Mouse (Mus musculus) myocyte (in vitro differentiated cells): ENCODE results near the gene Cd37. TPM values are rescaled to one million over a fixed set of nuclear protein-coding genes. Genes with fewer than 3 reads are reported as not detected.

Experiments used
- H3K27me3 ChIP-seq: one replicate; pipeline ENCODE4 v1.6.1; 2011; ENCODE audit not compliant: control insufficient read depth, insufficient read depth, insufficient read length
- H3K36me3 ChIP-seq: one replicate; pipeline ENCODE4 v1.6.1; 2011; ENCODE audit not compliant: control insufficient read depth, insufficient read depth
- H3K4me2 ChIP-seq: one replicate; pipeline ENCODE4 v1.6.1; 2011; ENCODE audit warnings: low read depth, control low read depth
- H3K4me3 ChIP-seq: one replicate; pipeline ENCODE4 v1.5.1; 2011; ENCODE audit warnings: mild to moderate bottlenecking, control low read depth, moderate library complexity
- H3K79me2 ChIP-seq: one replicate; pipeline ENCODE4 v1.6.1; 2011; ENCODE audit not compliant: control insufficient read depth, insufficient read depth
- H3ac ChIP-seq: one replicate; pipeline ENCODE4 v1.6.1; 2011; ENCODE audit not compliant: control insufficient read depth, insufficient read length
- CEBPB ChIP-seq: IDR thresholded peaks from 2 replicates; pipeline ENCODE4 v1.6.1; 2011; ENCODE audit warnings: mild to moderate bottlenecking, moderate library complexity; ENCODE audit not compliant: poor library complexity, insufficient read depth, severe bottlenecking
- E2F4 ChIP-seq: IDR thresholded peaks from one replicate; pipeline ENCODE4 v1.6.1; 2011; ENCODE audit warnings: mild to moderate bottlenecking, control low read depth, moderate library complexity; ENCODE audit not compliant: insufficient read depth
- MAX ChIP-seq: IDR thresholded peaks from one replicate; pipeline ENCODE4 v1.6.1; 2011; ENCODE audit warnings: low read depth, mild to moderate bottlenecking, control low read depth
- MYOD1 ChIP-seq, 3 experiments: IDR thresholded peaks; one replicate each; pipeline ENCODE4 v1.6.1; 2011; ENCODE audit warnings: control low read depth in 2 of 3, low read depth in 2 of 3, mild to moderate bottlenecking in 2 of 3, moderate library complexity in 1 of 3; ENCODE audit not compliant: insufficient read length in 2 of 3, control insufficient read depth in 1 of 3
- MYOG ChIP-seq, 3 experiments: IDR thresholded peaks; one replicate each; pipeline ENCODE4 v1.6.1; 2011; ENCODE audit warnings: control low read depth in 2 of 3, low read depth in 2 of 3, mild to moderate bottlenecking in 2 of 3; ENCODE audit not compliant: insufficient read length in 2 of 3, control insufficient read depth in 1 of 3, insufficient read depth in 1 of 3
- POLR2A ChIP-seq: IDR thresholded peaks from one replicate; pipeline ENCODE4 v1.6.1; 2011; ENCODE audit warnings: low read depth, mild to moderate bottlenecking, control low read depth, moderate library complexity; ENCODE audit not compliant: insufficient read length
- POLR2AphosphoS2 ChIP-seq: IDR thresholded peaks from one replicate; pipeline ENCODE4 v1.6.1; 2011; ENCODE audit warnings: low read depth, control low read depth; ENCODE audit not compliant: insufficient read length
- REST ChIP-seq: IDR thresholded peaks from one replicate; pipeline ENCODE4 v1.6.1; 2011; ENCODE audit warnings: mild to moderate bottlenecking, control low read depth, moderate library complexity; ENCODE audit not compliant: insufficient read depth, insufficient read length
- SRF ChIP-seq: IDR thresholded peaks from one replicate; pipeline ENCODE4 v1.6.1; 2011; ENCODE audit warnings: low read depth; ENCODE audit not compliant: control insufficient read depth, insufficient read length
- TCF12 ChIP-seq: IDR thresholded peaks from one replicate; pipeline ENCODE4 v1.6.1; 2011; ENCODE audit warnings: mild to moderate bottlenecking, control low read depth; ENCODE audit not compliant: poor library complexity, insufficient read depth, severe bottlenecking
- TCF3 ChIP-seq: IDR thresholded peaks from one replicate; pipeline ENCODE4 v1.6.1; 2011; ENCODE audit warnings: low read depth, control low read depth; ENCODE audit not compliant: insufficient read length
- USF1 ChIP-seq: IDR thresholded peaks from one replicate; pipeline ENCODE4 v1.6.1; 2011; ENCODE audit warnings: low read depth, mild to moderate bottlenecking, control low read depth, moderate library complexity
- polyA plus RNA-seq: library from polyadenylated mRNA; unstranded; fragments of >200 nt; fragmentation: generic; extraction: Trizol; gene quantifications from one replicate; pipeline ENCODE4 v1.2.1, GENCODE M21; 2012; ENCODE audit warnings: missing spikeins

Cd37 gene
- polyA plus RNA-seq, 1 experiment: 0.18 TPM

DNA sequence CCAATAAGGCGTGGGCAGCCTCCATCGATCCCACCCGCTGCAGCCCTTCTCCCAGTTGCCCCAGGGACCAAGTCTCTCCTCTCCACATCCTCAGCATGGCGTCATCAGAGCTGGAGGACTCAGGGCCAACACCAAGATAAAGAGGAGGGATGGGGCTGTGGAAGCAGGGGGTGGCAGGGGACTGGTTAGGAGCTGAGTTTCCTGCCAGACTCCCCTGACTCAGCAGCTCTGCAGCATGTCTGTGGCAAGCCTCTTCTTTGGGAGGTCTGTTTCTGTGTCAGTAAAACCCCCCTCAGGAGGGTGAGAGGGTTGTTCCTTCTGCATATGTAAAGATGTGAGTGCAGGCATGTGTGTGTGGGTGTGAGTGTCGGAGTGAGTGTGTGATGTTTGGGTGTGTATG is 41.9 kb downstream of the Cd37 start:
- no peak overlapping the region for H3ac ChIP-seq
- peaks cover 17% of the 10 kb centered on the region for H3K27me3 ChIP-seq
- TF ChIP-seq MYOG (IDR thresholded peaks at IDR 0.05; ENCODE audit: control insufficient read depth in 1 of 3, insufficient read depth in 1 of 3, insufficient read length in 2 of 3, low read depth in 2 of 3) (no peak), USF1 (no peak), MAX (no peak), SRF (no peak), CEBPB (no peak), E2F4 (no peak), POLR2AphosphoS2 (no peak), TCF12 (no peak), TCF3 (no peak), POLR2A (no peak), REST (no peak), MYOD1 (IDR thresholded peaks at IDR 0.05; ENCODE audit: control insufficient read depth in 1 of 3, insufficient read length in 2 of 3, low read depth in 2 of 3) (no peak)

DNA sequence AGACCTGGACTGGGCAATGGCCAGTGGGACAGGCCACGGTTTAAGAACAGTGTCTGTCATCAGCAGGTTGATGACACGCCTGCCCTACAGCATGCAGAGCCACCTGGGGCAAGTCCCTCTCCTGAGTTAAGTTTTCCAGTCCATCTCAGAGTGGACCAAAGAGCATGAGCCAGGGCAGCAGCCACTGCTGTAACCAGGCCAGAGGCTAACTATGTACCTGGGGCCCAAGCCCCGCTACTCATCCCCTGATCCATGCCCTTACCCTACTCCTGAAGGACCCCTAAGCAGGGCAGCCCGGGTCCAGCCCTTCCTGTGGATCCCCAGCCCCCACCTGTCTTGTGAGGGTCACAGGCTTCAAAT is 42.8 kb downstream of the Cd37 start:
- no peaks in the 10 kb centered on the region for H3K36me3 ChIP-seq
- H3ac ChIP-seq: no peak overlapping the region
- H3K27me3 ChIP-seq: peaks cover 17% of the 10 kb centered on the region
- no peaks in the 10 kb centered on the region for H3K79me2 ChIP-seq
- no peak overlapping the region for H3K4me2 ChIP-seq
- no peak for TF ChIP-seq TCF12
- no peak for TF ChIP-seq MAX
- TF ChIP-seq POLR2A: no peak
- no peak for TF ChIP-seq REST
- no peak for TF ChIP-seq MYOG (IDR thresholded peaks at IDR 0.05; ENCODE audit: control insufficient read depth in 1 of 3, insufficient read depth in 1 of 3, insufficient read length in 2 of 3, low read depth in 2 of 3)
- no peak for TF ChIP-seq E2F4
- TF ChIP-seq MYOD1 (IDR thresholded peaks at IDR 0.05; ENCODE audit: control insufficient read depth in 1 of 3, insufficient read length in 2 of 3, low read depth in 2 of 3): no peak
- TF ChIP-seq USF1: no peak
- no peak for TF ChIP-seq SRF
- TF ChIP-seq POLR2AphosphoS2: no peak
- no peak for TF ChIP-seq TCF3
- no peak for TF ChIP-seq CEBPB
- no peak overlapping the region for H3K4me3 ChIP-seq

More for the DNA sequence above, 41.9 kb downstream of the Cd37 start:
- Histone ChIP-seq H3K79me2 (no peaks in the 10 kb centered on the region), H3K36me3 (no peaks in the 10 kb centered on the region), H3K4me3 (no peak overlapping the region), H3K4me2 (no peak overlapping the region)

DNA sequence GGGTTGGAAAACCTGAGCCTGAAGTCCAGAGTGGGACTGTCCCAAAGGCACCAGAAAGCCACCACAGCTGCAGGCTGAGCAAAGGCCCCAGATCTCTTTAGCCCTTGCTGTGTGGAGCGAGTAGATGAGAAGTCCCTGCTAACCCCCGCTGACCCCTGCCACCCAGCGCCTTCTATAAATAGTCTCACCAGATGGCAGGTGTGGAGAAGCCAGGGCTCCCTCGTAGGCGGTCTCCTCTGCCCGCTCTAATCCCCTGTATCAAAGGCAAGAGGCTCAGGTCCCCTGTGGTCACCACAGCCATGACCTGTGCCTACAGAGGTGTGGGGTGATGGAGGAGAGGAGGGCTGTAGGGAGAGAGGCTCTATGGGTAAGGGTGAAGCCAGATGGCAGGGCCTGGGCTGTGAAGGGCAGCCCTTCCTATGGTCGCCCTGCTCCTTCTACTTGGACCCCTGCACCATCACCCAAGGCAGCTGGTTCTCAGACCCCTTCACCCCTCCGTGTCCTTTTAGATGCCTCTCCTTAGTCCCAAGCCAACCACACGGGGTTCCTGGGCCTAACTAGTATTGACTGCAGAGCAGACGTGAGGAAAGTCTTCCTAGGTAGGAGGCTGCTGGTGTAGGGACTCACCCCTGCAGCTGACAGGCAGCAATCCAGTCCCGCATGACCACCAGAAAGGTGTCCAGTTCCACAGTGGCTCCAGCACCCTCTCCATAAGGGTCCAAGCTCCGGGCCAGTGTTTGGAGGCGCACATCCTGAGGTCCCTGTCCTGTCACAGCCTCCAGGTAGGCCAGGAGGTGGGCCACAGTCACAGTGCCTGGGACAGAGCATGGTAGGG is 43.4 kb downstream of the Cd37 start:
- no peaks in the 10 kb centered on the region for H3K79me2 ChIP-seq
- TF ChIP-seq REST (no peak), MYOD1 (IDR thresholded peaks at IDR 0.05; ENCODE audit: control insufficient read depth in 1 of 3, insufficient read length in 2 of 3, low read depth in 2 of 3) (peak in 2 of 3 experiments; percentile 45 to 77), MYOG (IDR thresholded peaks at IDR 0.05; ENCODE audit: control insufficient read depth in 1 of 3, insufficient read depth in 1 of 3, insufficient read length in 2 of 3, low read depth in 2 of 3) (peak; percentile 29 to 59 (median 50))
- H3K27me3 ChIP-seq: peaks cover 14% of the 10 kb centered on the region
- peak overlapping the region; percentile 6 for H3K4me2 ChIP-seq
- H3K4me3 ChIP-seq: no peak overlapping the region
- no peak overlapping the region for H3ac ChIP-seq
- no peaks in the 10 kb centered on the region for H3K36me3 ChIP-seq

DNA sequence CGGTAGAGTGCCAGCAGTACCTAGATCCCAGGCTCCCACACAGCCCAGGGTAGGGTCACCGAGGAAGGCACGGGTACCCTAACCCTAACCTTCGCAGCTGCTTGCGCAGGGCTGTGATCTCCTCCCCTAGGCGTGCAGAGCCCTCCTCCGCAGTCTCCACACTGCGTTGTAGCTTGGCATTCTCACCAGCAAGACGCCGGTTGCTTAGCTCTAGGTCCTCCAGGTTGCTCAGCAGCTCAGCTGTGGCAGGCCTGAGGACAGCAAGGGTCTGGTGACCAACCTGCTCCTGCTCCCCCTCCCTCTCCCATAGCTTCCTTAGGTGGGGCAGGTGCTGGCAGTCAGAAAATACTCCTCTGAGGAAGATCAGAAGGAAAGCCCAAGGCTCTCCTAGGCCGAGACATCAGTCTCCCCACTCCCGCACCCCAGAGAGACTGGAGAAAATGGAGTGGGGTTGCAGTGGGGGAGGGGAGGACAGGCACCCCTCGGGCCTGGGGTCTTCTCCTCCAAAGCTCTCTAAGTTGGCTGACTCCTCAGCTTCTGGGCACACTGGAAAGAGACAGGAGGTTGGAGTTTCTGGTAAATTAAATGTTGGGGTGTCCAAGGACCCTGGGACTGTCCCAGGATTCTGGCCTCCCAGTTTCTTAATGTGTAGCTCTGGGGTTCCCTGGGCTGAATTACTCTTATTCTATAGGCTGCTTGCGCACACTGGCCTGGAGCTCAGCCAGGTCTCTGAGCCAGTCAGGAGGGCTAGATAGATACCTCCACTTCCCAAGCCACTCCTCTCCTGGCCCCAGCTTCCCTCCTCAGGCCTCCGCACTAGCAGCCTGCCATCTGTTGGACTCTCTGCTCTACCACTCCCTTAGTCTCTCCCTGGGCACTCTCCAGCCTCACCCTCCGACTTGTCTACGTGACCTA is 44.8 kb downstream of the Cd37 start:
- TF ChIP-seq TCF12: no peak
- TF ChIP-seq MYOG (IDR thresholded peaks at IDR 0.05; ENCODE audit: control insufficient read depth in 1 of 3, insufficient read depth in 1 of 3, insufficient read length in 2 of 3, low read depth in 2 of 3): no peak
- TF ChIP-seq REST: no peak
- no peak for TF ChIP-seq E2F4
- TF ChIP-seq TCF3: no peak
- TF ChIP-seq SRF: no peak
- TF ChIP-seq USF1: no peak
- no peak for TF ChIP-seq POLR2AphosphoS2
- TF ChIP-seq CEBPB: no peak
- TF ChIP-seq MAX: no peak
- no peak for TF ChIP-seq POLR2A
- TF ChIP-seq MYOD1 (IDR thresholded peaks at IDR 0.05; ENCODE audit: control insufficient read depth in 1 of 3, insufficient read length in 2 of 3, low read depth in 2 of 3): no peak
- Histone ChIP-seq H3K4me2 (no peak overlapping the region), H3K4me3 (no peak overlapping the region), H3K36me3 (no peaks in the 10 kb centered on the region), H3ac (no peak overlapping the region), H3K79me2 (no peaks in the 10 kb centered on the region), H3K27me3 (peaks cover 10% of the 10 kb centered on the region)

DNA sequence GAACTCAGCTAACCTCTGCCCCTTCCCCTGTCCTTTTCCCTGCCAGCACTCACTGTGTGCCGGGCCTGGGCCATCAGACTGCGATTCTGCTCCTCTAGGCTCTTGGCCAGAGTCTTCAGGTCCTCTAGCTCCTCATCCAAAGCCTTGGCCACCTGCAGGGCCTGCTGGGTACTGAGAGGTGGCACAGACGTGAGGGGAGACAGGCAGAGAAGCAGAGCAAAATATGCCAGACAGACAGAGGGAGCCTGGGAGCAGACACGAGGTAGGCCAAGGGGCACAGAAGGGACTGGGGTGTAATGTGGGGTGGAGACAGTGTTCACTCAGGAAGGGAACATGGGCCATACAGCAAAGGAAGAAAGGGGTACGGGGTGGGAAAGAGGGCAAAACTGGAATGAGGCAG is 45.5 kb downstream of the Cd37 start:
- Histone ChIP-seq H3K27me3 (peaks cover 11% of the 10 kb centered on the region), H3K36me3 (no peaks in the 10 kb centered on the region), H3K79me2 (no peaks in the 10 kb centered on the region), H3K4me3 (no peak overlapping the region), H3K4me2 (no peak overlapping the region), H3ac (no peak overlapping the region)
- TF ChIP-seq POLR2A (no peak), TCF3 (no peak), E2F4 (no peak), TCF12 (no peak), REST (no peak)
